Mouse (Mus musculus) liver, adult 2 months (tissue): ENCODE data around the gene Calm2.

Experiments used
- CTCF ChIP-seq: fragments of 200-500 bp; IDR thresholded peaks from 2 replicates; pipeline ENCODE4 v1.5.1; 2011; ENCODE audit warnings: low read depth, low read length, control low read depth
- POLR2A ChIP-seq: fragments of 200-500 bp; IDR thresholded peaks from 2 replicates; pipeline ENCODE4 v1.6.1; 2011; ENCODE audit warnings: low read length, control low read depth; ENCODE audit not compliant: insufficient read depth; ENCODE audit errors: extremely low read depth

DNA sequence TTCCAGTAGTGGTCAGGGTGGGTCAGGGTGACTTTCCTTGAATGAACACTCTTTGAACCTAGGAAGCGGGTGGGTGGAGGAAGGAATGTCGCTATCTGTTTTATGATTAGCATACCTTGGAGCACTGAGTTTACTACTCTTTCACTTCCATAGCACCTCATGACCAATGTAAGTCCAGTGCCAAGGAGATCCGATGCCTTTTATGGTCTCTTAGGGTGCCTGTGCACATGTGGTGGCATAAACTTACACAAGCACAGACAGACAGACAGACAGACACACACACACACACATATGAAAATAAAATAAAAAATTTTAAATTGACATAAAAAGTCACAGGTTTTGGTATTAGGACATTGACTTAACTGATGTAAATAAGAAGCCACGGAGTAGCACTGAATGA, 47.6 kb upstream of the Calm2 start:
- TF ChIP-seq CTCF = no peak
- no peak for TF ChIP-seq POLR2A
